Mouse (Mus musculus): ENCODE measurements around the gene Sorl1. TPM values are rescaled to one million over a fixed set of nuclear protein-coding genes. Genes with fewer than 3 reads are reported as not detected.

Sorl1 gene
- polyA plus RNA-seq, 1 experiment, result 69.7 TPM

DNA sequence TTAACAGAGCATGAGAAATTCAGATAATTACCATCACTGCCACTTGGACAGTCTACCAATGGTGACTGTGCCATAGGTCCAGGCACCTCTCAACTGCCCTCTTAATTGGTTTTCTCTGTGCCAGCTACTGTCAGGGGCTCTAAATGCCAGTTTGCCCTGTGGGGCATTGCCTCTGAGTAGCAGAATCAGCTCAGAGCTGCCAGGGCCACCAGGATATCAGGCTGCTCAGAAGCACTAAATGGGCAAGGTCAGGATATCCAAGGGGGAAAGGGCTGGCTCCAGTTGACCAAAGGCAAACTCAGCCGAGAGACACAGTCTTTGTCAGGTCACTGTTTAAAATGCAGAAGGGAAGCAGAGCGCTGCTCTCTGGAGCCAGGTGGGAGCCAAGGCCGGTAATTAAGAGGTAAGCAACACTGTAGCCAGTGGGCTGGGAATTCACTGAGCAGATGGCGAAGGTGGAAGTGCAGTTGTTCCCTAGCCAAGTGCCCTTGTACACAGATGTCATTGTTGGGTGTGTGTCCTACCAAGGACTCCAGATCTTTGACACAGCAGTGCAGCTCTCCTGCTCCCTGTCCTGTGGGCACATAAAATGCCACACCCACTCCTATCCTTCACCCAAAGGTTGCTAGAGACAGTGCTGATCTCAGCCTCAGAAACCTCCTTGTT lies 181.0 kb downstream of the Sorl1 start:
- DNase-seq (ENCODE audit: low read depth in 1 of 2, low spot score in 2 of 2), result no peak
- WGBS, result 84% methylated on average over 4 of the region's 4 CpGs
- no peak for TF ChIP-seq CTCF (IDR thresholded peaks at IDR 0.05; ENCODE audit: extremely low read depth, insufficient read depth, insufficient read length, insufficient replicate concordance)
- TF ChIP-seq POLR2A (IDR thresholded peaks at IDR 0.05; ENCODE audit: low read depth, low read length), result no peak
- H3K4me1 ChIP-seq (ENCODE audit: control insufficient read depth, insufficient read depth, insufficient read length), result no peaks in the 10 kb centered on the region
- H3K27me3 ChIP-seq (ENCODE audit: control insufficient read depth, insufficient read depth, low read length), result no peaks in the 10 kb centered on the region
- H3K27ac ChIP-seq (ENCODE audit: insufficient read depth, low read length), result no peak overlapping the region
- H3K36me3 ChIP-seq (ENCODE audit: control insufficient read depth, insufficient read depth, low read length), result no peaks in the 10 kb centered on the region
- no peak overlapping the region for H3K4me3 ChIP-seq (ENCODE audit: extremely low read depth, insufficient read depth, insufficient read length)

DNA sequence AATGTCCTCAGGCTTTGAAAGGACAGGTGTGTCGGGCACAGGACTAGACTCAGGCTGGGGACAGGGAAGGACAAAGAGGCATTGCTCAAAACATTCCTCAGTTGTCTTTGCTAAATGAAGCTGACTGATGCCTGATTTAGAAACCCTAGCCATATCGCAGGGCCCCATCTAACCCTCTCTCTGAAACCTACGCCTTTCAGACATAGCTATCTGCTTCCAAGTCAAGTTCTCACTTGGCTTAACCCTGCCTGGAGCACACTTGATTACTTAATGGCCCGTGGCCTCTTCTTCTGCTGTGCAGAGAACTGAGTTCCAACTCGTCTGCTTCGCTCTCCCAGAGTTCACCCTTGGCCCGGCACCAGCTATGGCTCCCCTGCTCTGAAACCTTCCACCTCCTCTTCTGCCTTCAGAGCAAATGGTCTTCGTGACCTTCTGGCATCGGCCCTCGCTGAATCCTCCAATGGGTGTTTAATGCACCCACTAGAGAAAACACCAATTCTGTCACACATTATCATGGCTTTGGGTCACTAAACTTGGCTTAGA lies 183.7 kb downstream of the Sorl1 start:
- Histone ChIP-seq H3K27me3 (ENCODE audit: control insufficient read depth, insufficient read depth, low read length) (no peaks in the 10 kb centered on the region), H3K4me1 (ENCODE audit: control insufficient read depth, insufficient read depth, insufficient read length) (peaks cover 3% of the 10 kb centered on the region; the same call in 1 of the 2 replicates), H3K27ac (ENCODE audit: insufficient read depth, low read length) (no peak overlapping the region), H3K4me3 (ENCODE audit: extremely low read depth, insufficient read depth, insufficient read length) (no peak overlapping the region), H3K36me3 (ENCODE audit: control insufficient read depth, insufficient read depth, low read length) (no peaks in the 10 kb centered on the region)
- DNase-seq (ENCODE audit: low read depth in 1 of 2, low spot score in 2 of 2), result no peak
- TF ChIP-seq CTCF (IDR thresholded peaks at IDR 0.05; ENCODE audit: extremely low read depth, insufficient read depth, insufficient read length, insufficient replicate concordance) (no peak), POLR2A (IDR thresholded peaks at IDR 0.05; ENCODE audit: low read depth, low read length) (no peak)
- WGBS, result 86% methylated on average over 10 of the region's 10 CpGs

- whole genome bisulfite sequencing, result 71% methylated on average over 8 of the region's 8 CpGs
- Histone ChIP-seq H3K4me1 (ENCODE audit: control insufficient read depth, insufficient read depth, insufficient read length) (peaks cover 7% of the 10 kb centered on the region; the same call in 1 of the 2 replicates), H3K36me3 (ENCODE audit: control insufficient read depth, insufficient read depth, low read length) (no peaks in the 10 kb centered on the region), H3K4me3 (ENCODE audit: extremely low read depth, insufficient read depth, insufficient read length) (no peak overlapping the region), H3K27me3 (ENCODE audit: control insufficient read depth, insufficient read depth, low read length) (no peaks in the 10 kb centered on the region), H3K27ac (ENCODE audit: insufficient read depth, low read length) (no peak overlapping the region)
- no peak for TF ChIP-seq POLR2A (IDR thresholded peaks at IDR 0.05; ENCODE audit: low read depth, low read length)
- TF ChIP-seq CTCF (IDR thresholded peaks at IDR 0.05; ENCODE audit: extremely low read depth, insufficient read depth, insufficient read length, insufficient replicate concordance), result no peak
- no peak for DNase-seq (ENCODE audit: low read depth in 1 of 2, low spot score in 2 of 2)
Measured at GRCm38 (mm10) chr9:41938449-41938848, 185.6 kb downstream of the Sorl1 start.

GRCm38 (mm10) chr9:41937967-41938348 lies 186.1 kb downstream of the Sorl1 start:
- H3K4me1 ChIP-seq (ENCODE audit: control insufficient read depth, insufficient read depth, insufficient read length), result peaks cover 7% of the 10 kb centered on the region; the same call in 1 of the 2 replicates
- TF ChIP-seq CTCF (IDR thresholded peaks at IDR 0.05; ENCODE audit: extremely low read depth, insufficient read depth, insufficient read length, insufficient replicate concordance), result no peak
- TF ChIP-seq POLR2A (IDR thresholded peaks at IDR 0.05; ENCODE audit: low read depth, low read length), result no peak
- H3K4me3 ChIP-seq (ENCODE audit: extremely low read depth, insufficient read depth, insufficient read length), result no peak overlapping the region
- no peaks in the 10 kb centered on the region for H3K27me3 ChIP-seq (ENCODE audit: control insufficient read depth, insufficient read depth, low read length)
- no peak for DNase-seq (ENCODE audit: low read depth in 1 of 2, low spot score in 2 of 2)
- H3K27ac ChIP-seq (ENCODE audit: insufficient read depth, low read length), result no peak overlapping the region
- H3K36me3 ChIP-seq (ENCODE audit: control insufficient read depth, insufficient read depth, low read length), result no peaks in the 10 kb centered on the region
- WGBS, result 76% methylated on average over 3 of the region's 3 CpGs

DNA sequence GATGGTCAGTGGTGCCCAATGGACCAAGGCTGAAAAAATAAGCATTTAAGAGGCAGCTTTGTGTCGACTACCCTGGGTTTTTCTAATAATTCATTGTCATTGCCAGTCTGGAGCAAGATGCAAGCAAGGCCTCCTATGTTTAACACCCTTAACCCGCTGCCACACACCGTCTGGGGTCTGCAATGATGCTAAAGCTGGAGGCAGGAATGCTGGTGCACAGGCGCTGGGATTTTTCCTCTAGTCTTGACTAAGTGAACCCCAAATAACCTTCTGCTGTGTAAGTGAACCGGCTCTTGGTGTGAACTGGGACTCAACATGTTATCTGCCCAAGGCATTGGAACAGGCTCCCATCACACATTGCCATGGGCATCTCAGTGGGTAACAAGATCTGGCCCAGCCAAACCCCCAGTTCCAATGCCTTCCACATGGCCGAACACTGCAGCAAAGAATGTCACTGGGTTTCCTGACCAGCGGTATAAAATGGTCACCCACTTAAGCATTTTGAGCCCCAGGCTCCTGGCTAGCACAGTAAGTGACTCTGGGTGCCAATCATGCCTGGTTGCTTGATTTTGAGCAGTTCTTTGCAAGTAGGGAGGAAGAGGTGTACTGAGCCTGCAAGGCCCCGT lies 186.6 kb downstream of the Sorl1 start:
- H3K27ac ChIP-seq (ENCODE audit: insufficient read depth, low read length), result no peak overlapping the region
- WGBS, result 84% methylated on average over 8 of the region's 8 CpGs
- H3K4me1 ChIP-seq (ENCODE audit: control insufficient read depth, insufficient read depth, insufficient read length), result peaks cover 7% of the 10 kb centered on the region; the same call in 1 of the 2 replicates
- no peak for DNase-seq (ENCODE audit: low read depth in 1 of 2, low spot score in 2 of 2)
- TF ChIP-seq POLR2A (IDR thresholded peaks at IDR 0.05; ENCODE audit: low read depth, low read length) (no peak), CTCF (IDR thresholded peaks at IDR 0.05; ENCODE audit: extremely low read depth, insufficient read depth, insufficient read length, insufficient replicate concordance) (no peak)
- H3K27me3 ChIP-seq (ENCODE audit: control insufficient read depth, insufficient read depth, low read length), result no peaks in the 10 kb centered on the region
- H3K4me3 ChIP-seq (ENCODE audit: extremely low read depth, insufficient read depth, insufficient read length), result no peak overlapping the region
- H3K36me3 ChIP-seq (ENCODE audit: control insufficient read depth, insufficient read depth, low read length), result no peaks in the 10 kb centered on the region

DNA sequence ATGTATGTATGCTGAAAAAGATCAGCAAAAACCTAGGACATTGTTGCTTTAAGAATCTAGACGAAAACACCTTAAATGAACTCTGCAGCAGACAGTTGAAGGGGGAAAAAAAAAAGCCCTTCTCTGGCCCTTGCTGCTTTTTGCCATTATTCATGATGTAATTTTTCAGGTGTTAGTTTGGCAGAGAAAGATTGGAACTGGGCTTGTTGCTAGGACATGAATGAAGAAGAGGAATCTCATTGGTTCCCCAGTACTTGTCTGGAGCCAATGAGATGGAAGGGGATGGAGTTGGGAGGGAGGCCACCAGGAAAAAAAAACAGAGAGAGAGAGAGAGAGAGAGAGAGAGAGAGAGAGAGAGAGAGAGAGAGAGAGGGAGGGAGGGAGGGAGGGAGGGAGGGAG lies 187.5 kb downstream of the Sorl1 start:
- Histone ChIP-seq H3K4me1 (ENCODE audit: control insufficient read depth, insufficient read depth, insufficient read length) (peaks cover 7% of the 10 kb centered on the region; the same call in 1 of the 2 replicates), H3K27me3 (ENCODE audit: control insufficient read depth, insufficient read depth, low read length) (no peaks in the 10 kb centered on the region), H3K4me3 (ENCODE audit: extremely low read depth, insufficient read depth, insufficient read length) (no peak overlapping the region), H3K36me3 (ENCODE audit: control insufficient read depth, insufficient read depth, low read length) (no peaks in the 10 kb centered on the region), H3K27ac (ENCODE audit: insufficient read depth, low read length) (no peak overlapping the region)
- WGBS, result 50% methylated on average over 1 of the region's 1 CpGs
- TF ChIP-seq POLR2A (IDR thresholded peaks at IDR 0.05; ENCODE audit: low read depth, low read length), result no peak
- TF ChIP-seq CTCF (IDR thresholded peaks at IDR 0.05; ENCODE audit: extremely low read depth, insufficient read depth, insufficient read length, insufficient replicate concordance), result no peak
- DNase-seq (ENCODE audit: low read depth in 1 of 2, low spot score in 2 of 2), result no peak

All from spleen, adult 2 months (tissue).